Mouse (Mus musculus): Measurements from ENCODE around the gene Grap. TPM values are rescaled to one million over a fixed set of nuclear protein-coding genes. Genes with fewer than 3 reads are reported as not detected.
"Not testable (repeated sequence)": the region's sequence is repeated elsewhere in the genome, so short reads cannot be mapped to it uniquely, and the experiment has no call there.

The Grap gene
- total RNA-seq, 1 experiment from 2014 or later: 85.2 TPM

DNA sequence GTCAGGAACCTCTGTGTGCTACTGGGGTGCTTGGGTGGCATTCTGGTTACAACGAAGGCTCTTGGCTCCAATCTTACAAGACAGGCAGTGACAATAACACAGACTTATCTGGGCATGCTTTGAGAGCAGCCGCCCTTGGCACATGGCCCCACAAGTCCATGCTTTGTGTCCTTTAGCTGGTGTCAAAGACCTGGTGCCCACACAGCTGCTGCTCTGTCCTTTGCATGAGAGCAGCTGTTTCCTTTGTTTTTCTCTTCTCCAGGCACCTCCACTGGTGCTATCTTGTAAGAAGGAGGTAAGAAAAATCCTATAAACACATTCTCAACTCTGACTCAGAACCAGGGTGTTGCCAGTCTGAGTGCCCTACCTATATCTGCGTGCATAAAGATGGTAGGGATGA is 15.2 kb upstream of the Grap start:
- ATAC-seq (ENCODE audit: extremely low read depth, insufficient number of reproducible peaks, low FRiP score, poor library complexity, severe bottlenecking): no peak

DNA sequence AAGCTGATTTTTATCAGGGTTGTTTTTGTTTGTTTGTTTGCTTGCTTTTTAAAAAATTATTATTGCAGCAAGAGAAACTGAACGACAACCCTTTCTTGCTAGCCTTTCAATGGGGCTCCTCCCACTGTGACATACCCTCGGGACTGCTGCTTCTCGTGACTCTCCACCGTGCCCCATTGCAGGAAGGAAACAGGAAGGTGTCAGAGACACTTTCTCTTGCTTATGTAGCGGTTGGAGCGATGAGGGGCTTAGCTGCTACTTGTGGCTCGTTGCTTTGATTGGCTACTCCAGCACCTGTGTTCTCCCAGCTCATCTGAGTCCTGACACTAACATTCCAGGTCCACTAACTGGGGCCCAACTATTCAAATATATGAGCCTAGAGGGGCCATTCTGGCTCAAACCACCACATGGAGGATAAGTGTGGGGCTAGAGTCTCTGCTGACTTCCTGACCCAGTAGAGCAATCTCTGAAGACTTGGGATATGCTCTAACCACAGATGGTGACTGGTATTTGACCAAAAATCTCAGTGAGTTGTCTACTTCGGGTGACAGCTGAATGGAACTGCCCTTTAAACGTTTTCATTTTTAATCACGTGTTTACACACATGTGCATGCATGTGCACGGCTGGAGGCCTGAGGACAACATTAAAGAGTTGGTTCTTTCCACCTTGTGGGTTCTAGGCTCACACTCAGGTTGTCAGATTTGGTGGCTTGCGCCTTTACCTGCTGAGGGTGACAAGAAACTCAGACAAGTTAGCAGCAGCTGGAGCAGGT is 14.1 kb upstream of the Grap start:
- peak; percentile 82 for ATAC-seq (ENCODE audit: extremely low read depth, insufficient number of reproducible peaks, low FRiP score, poor library complexity, severe bottlenecking)

DNA sequence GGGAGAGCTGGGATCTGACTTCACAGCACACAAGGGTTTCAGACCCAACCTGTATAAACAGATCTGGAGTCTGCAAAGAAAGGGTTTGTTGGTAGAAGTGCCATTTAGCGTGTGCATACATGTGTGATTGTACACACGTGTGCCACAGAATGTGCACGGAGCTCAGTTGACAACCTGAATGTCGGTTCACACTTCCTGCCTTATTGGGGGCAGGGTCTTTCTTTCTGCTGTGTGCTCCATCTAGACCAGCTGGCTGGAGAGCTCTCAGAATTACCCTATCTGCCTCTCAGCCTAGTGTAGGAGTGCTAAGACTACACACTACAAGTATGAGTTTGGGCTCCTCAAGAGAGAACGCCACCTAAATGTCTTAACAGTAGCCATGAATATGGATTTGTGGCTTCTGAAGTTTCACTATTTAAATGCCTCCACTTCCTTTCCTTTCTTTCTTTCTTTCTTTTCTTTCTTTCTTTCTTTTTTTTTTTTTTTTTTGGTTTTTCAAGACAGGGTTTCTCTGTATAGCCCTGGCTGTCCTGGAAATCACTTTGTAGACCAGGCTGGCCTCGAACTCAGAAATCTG is 13.4 kb upstream of the Grap start:
- no peak for ATAC-seq (ENCODE audit: extremely low read depth, insufficient number of reproducible peaks, low FRiP score, poor library complexity, severe bottlenecking)

DNA sequence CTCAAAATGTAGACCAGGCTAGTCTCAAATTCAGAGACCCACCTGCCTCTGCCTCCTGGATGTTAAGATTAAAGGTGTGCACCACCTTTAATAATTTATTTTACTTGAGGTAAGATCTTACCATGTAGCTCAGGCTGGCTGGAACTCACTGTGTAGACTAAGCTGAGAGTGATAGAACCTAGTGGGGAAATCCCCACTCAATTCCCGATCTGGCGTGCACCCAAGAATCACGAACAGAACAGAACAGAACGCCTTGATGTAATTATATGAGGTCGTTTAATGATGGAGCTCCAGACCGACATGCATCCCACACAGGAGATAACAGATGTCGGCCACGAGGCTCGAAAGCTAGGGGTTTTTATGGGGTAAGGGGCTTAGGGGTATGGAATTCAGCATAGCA is 12.5 kb upstream of the Grap start:
- not testable (repeated sequence) for ATAC-seq (ENCODE audit: extremely low read depth, insufficient number of reproducible peaks, low FRiP score, poor library complexity, severe bottlenecking)

DNA sequence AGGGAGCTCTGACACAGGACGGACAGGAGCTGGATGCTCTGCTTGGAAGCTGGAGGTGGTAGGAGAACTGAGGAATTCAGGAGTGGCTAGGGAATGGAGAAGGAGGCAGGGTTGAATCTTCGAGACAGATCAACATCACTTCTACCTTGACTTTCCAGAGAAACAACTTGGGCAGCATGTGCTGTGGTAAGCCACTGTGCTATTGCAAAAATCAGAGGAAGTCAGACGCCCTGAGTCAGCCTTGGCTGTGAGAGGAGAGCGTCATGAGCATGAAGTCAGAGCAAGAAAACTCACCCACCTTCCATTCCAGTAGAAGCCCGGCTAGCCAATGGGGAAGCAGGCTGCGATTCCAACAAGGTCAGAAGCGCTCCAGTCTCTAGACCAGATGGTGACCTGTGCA is 11.0 kb upstream of the Grap start:
- no peak for ATAC-seq (ENCODE audit: extremely low read depth, insufficient number of reproducible peaks, low FRiP score, poor library complexity, severe bottlenecking)

DNA sequence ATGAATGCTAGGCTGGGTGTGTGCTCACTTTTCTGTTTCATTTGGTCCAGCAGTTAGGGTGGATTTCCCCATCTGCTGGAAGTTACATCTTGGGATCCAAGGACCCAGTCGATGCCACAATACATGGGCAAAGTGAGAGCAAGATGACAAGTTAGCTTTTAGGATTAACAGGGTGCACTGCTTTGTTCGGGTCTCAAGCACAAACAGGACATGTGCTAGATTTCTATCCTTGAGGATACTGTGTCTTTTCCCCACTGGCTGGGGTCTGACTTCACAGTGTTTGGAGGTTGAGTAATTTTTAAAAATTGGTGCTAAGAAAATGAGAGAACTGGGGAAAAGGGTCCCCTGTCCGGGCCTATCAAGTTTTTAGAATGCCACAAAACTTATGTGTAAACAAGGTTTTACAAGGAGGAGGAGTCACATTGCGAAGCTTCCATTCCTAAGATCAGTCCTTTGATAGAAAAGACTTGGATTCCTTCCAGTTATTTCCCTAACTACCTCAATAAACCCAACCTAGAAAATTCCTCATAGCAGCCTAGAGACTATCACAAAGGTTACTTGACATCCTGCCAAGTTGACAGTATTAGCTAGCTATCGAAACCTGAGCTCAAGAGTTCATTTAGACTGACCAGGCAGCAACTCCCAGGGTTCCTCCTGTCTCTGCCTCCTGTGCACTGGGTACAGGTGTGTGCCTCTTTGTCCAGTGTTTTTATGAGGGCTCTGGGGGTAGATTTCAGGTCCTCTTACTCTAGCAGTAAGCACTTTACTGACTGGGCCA is 9.7 kb upstream of the Grap start:
- ATAC-seq (ENCODE audit: extremely low read depth, insufficient number of reproducible peaks, low FRiP score, poor library complexity, severe bottlenecking): no peak

DNA sequence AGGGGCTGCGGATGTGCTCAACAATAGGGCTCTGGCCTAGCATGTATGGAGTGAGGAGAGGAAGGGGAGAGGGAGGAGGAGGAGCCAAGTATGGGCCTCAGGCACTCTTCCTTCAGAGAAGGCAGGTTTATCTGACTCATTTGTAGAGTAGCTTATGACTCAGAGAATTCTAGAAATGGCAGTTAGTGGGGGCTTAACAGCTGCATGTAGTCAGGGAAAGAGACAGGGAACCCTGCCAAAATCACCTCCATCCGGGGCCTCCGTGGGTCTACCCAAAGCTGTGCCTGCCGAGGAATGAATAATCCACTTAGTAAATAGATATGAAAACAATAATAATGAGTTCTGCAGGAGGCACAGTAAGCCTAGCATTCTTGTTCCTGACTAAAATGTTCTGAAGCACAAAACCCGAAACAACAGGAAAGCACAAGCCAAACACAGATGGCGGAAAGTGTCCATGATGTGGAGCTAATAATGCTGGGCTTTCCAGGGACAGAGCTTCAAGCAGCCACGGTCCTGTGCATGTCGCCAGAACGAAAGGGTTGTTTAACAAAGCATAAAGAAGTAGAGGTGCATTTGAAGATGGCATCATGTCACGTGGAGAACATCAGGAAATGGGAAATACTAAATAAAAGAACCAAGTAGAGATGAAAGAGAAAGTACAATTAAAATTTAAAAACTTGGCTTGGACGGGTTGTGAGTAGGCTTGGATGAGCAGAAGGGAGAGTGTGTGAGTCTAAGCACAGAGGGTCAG is 8.3 kb upstream of the Grap start:
- no peak for ATAC-seq (ENCODE audit: extremely low read depth, insufficient number of reproducible peaks, low FRiP score, poor library complexity, severe bottlenecking)

DNA sequence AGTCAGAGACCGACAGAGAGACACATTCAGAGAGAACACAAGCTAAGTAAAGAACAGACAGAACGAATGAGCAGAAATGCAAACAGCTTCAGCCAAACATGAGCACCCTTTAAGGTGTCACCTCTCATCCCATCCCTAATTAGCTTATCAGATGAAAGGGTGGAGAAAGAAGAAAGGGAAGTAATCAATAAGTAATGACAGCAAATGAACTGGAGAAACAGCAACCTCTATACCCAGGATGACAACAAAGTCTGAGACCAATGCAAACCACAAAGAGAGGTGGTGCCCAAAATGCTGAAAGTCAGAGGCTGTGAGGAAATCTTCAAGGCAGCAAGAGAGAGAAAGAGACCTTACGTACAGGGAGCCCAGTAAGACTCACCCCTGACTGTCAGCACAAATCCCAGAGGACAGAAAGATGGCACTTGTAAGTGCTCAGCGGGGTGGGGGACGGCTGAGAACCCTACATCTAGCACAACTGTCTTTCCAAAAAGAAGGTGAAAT is 7.7 kb upstream of the Grap start:
- no peak for ATAC-seq (ENCODE audit: extremely low read depth, insufficient number of reproducible peaks, low FRiP score, poor library complexity, severe bottlenecking)

DNA sequence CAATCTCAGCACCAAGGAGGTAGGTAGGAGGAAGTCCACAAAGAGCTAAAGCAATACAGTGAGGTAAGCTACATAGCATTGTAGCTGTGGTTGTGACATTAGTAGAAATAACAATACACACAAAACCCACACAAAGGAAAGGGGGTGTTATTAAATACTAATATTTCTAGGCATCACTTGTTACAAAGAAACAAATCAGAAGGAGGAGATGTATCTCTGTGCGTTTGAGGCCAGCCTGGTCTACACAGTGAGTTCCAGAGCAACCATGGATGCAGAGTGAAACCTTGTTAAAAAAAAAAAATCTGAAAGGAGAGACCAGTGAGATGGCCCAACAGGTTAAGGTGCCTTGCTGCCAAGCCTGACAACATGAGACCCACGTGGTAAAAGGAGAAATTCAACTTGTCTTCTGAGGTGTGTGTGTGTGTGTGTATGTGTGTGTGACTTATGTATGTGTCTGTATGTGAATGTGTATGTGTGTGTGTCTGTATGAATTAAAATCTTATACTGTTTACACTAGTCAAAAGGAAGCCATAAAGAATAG is 6.5 kb upstream of the Grap start:
- ATAC-seq (ENCODE audit: extremely low read depth, insufficient number of reproducible peaks, low FRiP score, poor library complexity, severe bottlenecking): no peak

DNA sequence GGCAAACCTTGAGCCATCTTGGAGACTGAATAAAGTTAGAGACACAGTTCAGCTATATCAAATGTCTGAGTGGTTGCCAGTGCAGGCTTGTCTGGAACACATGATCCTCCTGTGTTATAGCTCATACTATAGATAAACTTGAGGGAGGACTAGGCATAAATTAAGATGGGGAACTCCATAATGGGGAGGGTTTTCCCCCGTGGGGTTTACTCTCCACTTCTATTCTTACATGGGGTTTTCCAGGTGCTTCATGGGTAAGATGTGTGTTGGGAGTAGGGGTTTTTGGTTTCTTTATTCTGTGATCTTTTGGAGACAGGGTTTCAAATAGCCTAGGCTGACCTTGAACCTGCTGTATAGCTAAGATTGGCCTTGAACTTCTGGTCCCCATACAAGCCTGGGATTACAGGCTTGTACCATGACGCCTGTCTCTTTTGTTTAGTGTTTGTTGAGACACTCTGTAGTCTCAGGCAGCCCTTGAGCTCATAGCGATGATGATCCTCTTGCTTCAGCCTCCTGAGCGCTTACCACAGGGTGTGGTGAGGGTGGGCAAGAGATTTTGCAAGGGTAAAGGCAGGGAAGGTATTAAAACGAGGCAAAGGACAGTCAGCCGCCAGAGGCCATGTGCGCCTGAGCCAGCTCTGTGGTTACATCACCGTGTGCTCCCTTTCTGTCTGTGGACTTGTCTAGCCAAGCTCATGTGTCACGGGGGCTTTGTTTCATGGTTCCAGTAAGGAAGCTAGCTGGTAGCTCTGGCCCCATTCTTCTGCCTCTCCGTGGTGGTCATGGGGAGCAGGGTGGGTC is 5.8 kb upstream of the Grap start:
- ATAC-seq (ENCODE audit: extremely low read depth, insufficient number of reproducible peaks, low FRiP score, poor library complexity, severe bottlenecking): peak; percentile 63

DNA sequence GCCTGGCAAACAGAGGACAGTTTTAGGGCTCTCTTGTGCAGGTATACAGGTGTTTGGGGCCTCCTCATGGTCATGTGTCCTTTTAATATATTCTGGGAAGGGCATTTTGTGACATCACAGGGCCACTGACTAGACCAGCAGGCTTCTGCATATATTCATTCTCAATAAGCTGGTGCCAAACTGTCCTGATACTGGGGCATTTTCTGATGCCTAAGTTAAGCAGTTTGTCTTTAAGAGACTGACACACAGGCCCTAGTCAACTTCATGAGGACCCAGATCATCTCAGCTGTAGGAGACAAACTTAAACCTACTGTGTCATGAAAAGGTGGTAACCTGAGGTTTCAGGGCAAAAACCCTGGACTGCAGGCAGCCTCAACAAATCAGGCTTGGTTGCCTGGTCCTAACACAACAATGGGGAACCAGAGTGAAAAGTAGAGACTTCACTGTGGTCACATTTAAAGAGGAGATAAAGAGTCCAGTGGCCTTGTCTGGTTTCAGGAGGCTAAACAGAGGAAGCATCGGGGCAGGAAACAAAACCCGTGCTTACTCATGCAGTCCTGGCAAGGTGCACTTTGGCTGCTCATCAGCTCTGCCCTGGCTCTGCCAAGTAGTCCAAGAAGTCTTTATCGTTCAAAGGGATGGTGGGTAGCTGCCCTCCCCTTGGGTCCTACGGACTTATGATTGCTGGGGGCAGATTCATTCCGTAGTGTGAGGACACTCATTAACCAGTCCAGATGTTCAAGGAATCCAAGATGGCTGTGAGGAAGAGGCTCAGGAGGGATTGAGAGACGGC is 4.9 kb upstream of the Grap start:
- no peak for ATAC-seq (ENCODE audit: extremely low read depth, insufficient number of reproducible peaks, low FRiP score, poor library complexity, severe bottlenecking)

DNA sequence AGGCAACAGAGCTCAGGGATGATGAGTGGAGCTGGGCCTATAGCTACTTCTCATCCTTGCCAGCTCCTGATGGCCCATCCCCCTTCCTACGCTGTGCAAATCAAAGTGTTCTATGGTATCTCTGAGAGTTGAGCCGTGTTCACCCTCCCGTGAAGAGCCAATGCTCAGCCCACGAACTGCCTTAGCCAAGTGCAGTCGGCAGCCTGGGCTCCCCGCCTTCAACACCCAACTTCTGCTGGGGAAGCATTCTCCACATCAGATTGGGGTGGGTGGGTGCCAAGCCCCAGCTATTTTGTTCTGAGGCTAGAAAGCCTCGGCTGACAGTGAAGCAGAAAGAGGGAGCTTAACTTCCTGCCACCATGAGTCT is 4.3 kb upstream of the Grap start:
- ATAC-seq (ENCODE audit: extremely low read depth, insufficient number of reproducible peaks, low FRiP score, poor library complexity, severe bottlenecking): no peak

DNA sequence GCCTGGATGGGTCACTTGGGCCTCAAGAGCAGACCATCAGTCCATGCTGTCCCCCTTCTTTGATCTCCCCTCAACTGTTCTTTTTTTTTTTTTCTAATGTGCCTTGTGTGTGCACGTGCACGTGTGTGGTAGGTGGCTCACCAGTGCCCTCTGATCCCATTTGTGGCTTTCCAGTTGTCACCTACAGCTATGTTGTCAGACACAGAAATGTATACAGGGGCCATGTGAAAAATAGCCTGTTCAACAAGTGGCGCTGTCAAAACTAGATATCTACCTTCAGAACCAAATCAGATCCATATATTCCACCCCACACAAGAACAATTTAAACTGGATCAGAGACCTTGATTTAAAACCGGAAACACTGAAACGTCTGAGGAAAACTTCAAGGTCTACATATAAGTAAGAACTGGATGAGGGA is 3.9 kb upstream of the Grap start:
- ATAC-seq (ENCODE audit: extremely low read depth, insufficient number of reproducible peaks, low FRiP score, poor library complexity, severe bottlenecking): no peak

DNA sequence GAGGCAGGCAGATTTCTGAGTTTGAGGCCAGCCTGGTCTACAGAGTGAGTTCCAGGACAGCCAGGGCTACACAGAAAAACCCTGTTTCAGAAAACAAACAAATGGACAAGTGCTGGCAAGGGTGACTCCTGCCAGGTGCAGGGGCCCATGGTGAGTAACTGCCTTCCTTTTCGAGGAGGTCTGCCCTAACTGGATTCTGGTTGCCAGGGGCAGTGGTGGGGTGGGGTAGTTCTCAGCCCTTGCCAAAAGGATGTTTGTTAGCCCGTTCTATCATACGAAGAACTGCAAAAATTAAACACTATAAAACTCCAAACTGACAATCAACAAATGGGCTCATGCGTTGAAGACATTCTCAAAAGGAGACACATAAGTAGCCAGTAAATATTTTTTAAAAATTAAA is 3.4 kb upstream of the Grap start:
- no peak for ATAC-seq (ENCODE audit: extremely low read depth, insufficient number of reproducible peaks, low FRiP score, poor library complexity, severe bottlenecking)

DNA sequence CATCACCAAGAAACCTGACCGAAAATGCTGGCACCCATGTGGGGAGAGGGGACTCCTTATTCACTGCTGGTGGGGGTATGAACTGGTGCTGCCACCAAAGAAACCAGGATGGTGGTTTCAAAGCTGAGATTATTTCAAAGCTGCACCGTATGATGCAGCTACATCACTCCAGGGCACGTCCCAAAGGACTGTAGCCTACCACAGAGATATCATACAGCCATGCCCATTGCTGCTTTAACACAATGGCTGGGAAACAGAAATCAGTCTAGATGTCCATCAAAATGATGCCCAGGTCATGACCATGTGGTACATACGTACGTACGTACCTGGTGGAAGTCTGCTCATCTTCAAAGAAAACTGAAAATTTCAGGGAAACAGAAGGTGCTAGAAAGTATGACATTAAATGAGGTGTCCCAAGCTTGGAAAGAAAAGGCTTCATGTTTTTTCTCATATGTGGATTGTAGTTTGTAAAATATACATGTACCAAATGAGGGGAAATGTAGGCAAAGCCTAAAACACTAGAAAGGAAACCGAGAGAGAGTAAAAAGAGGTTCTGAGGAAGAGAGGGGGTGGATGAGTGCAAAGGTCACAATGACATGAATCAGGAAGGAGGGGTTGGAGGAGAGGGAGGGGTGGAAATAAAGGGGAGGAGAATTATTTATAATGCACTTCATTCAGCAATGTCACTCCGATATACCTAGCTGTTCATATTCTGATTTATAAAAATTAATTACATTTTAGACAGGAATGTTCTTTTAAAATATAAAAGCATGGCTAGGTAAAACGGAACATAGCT is 2.4 kb upstream of the Grap start:
- ATAC-seq (ENCODE audit: extremely low read depth, insufficient number of reproducible peaks, low FRiP score, poor library complexity, severe bottlenecking): no peak

DNA sequence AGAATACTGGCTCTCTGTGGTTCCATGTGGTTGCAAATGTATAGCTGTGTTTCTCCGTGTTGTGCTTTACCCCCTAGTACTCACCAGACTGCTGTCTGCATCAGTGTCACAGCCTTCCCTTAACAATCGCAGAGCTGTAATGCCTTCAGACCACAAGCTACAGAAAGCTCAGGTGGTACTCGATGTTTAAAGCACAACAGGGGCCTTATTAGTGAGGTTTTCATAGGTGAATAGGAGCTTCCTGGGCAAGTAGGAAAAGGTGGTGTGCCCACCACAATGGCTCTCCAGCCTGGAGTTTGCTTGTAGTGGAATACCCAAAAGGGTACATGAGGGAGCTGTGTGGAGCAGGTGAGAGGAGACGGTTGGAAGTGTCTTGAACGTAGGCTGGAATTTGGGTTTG is 849 bp upstream of the Grap start:
- no peak for ATAC-seq (ENCODE audit: extremely low read depth, insufficient number of reproducible peaks, low FRiP score, poor library complexity, severe bottlenecking)

DNA sequence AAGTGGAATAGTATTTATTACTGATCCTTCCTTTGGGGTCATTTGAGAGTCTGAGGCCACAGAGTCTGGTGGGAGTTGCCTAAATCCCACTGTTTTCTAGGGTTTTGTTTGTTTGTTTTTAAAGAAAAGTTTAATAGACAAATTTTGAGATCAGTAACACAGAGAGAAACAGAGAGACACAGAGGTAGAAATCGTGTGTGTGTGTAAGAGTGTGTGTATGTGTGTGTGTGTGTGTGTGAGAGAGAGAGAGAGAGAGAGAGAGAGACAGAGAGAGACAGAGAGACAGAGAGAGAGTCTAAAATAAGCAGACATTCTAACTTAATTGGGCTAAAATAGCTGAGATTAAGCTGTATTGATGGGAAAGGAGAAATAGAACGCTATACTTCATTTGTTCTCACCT is 503 bp downstream of the Grap start:
- no peak for ATAC-seq (ENCODE audit: extremely low read depth, insufficient number of reproducible peaks, low FRiP score, poor library complexity, severe bottlenecking)

Measured in neutrophil, adult 5-6 weeks (primary cell).